Comparison of ENCODE assay signal across 18 mouse cellular contexts in the genomic region with DNA sequence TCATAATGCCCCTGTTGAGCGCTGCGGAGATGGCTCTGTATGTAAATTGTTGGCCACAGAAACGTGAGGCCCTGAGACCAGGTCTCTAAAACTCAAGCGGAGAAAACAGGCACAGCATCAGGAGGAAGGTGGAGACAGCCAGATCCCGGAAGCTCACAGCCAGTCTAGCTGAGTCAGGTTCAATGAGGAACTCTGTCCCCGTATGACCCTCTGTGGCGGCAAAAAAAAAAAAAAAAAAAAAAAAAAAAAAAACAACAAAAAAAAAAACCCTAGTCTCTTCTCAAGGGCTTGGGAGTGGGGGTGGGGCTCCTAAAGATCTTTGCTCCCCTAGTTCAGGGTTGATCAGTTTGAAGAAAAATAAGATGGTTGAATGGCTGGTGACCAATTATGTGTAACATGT. TPM values are rescaled to one million over a fixed set of nuclear protein-coding genes. Genes with fewer than 3 reads are reported as not detected.
DNase-seq lines count a peak whose midpoint lies in the region; ATAC-seq and TF ChIP-seq lines count a peak whose summit lies in the region.
"Had no signal": no experiment of that assay in that cellular context is flagged by ENCODE, and none has a peak within 500 bp of the region (broad histone marks: within the 10 kb centered on the region; RNA-seq: fewer than 3 reads in every experiment).

No protein-coding gene starts in this region.

- H3K36me3 ChIP-seq in liver, adult 2 months (ENCODE audit: control insufficient read depth, insufficient read depth, low read length), result no peaks in the 10 kb centered on the region
- no peaks in the 10 kb centered on the region for H3K36me3 ChIP-seq in ES-E14 (ENCODE audit: control insufficient read depth, insufficient read depth, low read length, poor library complexity, severe bottlenecking)
- H3K36me3 ChIP-seq in neural tube, embryonic 15.5 days, result no peaks in the 10 kb centered on the region
- no peaks in the 10 kb centered on the region for H3K36me3 ChIP-seq in forebrain, embryonic 11.5 days (ENCODE audit: control insufficient read depth, insufficient read depth, low read length)
- H3K36me3 ChIP-seq: heart, embryonic 13.5 days; hindbrain, embryonic 13.5 days; liver, embryonic 13.5 days; neural tube, embryonic 12.5 days had no signal

- H3K4me2 ChIP-seq in neural tube, embryonic 15.5 days, result no peak overlapping the region
- H3K4me2 ChIP-seq in forebrain, embryonic 11.5 days (ENCODE audit: low read depth, low read length, severe bottlenecking), result no peak overlapping the region
- H3K4me2 ChIP-seq: heart, embryonic 13.5 days; hindbrain, embryonic 13.5 days; liver, embryonic 13.5 days; midbrain, embryonic 11.5 days; neural tube, embryonic 12.5 days had no signal

- H3K27me3 ChIP-seq in liver, adult 2 months (ENCODE audit: control insufficient read depth, insufficient read depth, low read length), result no peaks in the 10 kb centered on the region
- H3K27me3 ChIP-seq in neural tube, embryonic 15.5 days (replicated peaks), result no peaks in the 10 kb centered on the region
- no peaks in the 10 kb centered on the region for H3K27me3 ChIP-seq in forebrain, embryonic 11.5 days (ENCODE audit: control insufficient read depth, insufficient read depth, low read length)
- H3K27me3 ChIP-seq: heart, embryonic 13.5 days; hindbrain, embryonic 13.5 days; liver, embryonic 13.5 days; neural tube, embryonic 12.5 days had no signal

- no peak overlapping the region for H3K4me3 ChIP-seq in liver, adult 2 months (ENCODE audit: insufficient read depth, low read depth, low read length)
- H3K4me3 ChIP-seq in ES-E14 (ENCODE audit: insufficient read depth in 1 of 2, low read depth in 1 of 2, low read length in 2 of 2, poor library complexity in 1 of 2, severe bottlenecking in 1 of 2), result no peak overlapping the region
- no peak overlapping the region for H3K4me3 ChIP-seq in neural tube, embryonic 15.5 days (replicated peaks)
- H3K4me3 ChIP-seq in forebrain, embryonic 11.5 days (ENCODE audit: low read depth, low read length), result no peak overlapping the region
- H3K4me3 ChIP-seq: heart, embryonic 13.5 days; hindbrain, embryonic 13.5 days; liver, embryonic 13.5 days; neural tube, embryonic 12.5 days had no signal

- TF ChIP-seq POLR2A in liver, adult 2 months (IDR thresholded peaks at IDR 0.05; ENCODE audit: extremely low read depth, insufficient read depth, low read length), result no peak

- TF ChIP-seq CTCF in liver, adult 2 months (IDR thresholded peaks at IDR 0.05; ENCODE audit: low read depth, low read length), result no peak

- in situ Hi-C loops in ES-E14 (cut with MboI; ENCODE audit: low sequenced_read_pairs in 2 of 2, unreplicated experiment in 2 of 2), result no loop called here

- no peaks in the 10 kb centered on the region for H3K4me1 ChIP-seq in liver, adult 2 months (ENCODE audit: control insufficient read depth, insufficient read depth, low read length)
- H3K4me1 ChIP-seq in ES-E14 (ENCODE audit: control insufficient read depth in 2 of 2, insufficient read depth in 2 of 2, low read length in 2 of 2, poor library complexity in 1 of 2), result no peaks in the 10 kb centered on the region
- no peaks in the 10 kb centered on the region for H3K4me1 ChIP-seq in neural tube, embryonic 15.5 days
- no peaks in the 10 kb centered on the region for H3K4me1 ChIP-seq in forebrain, embryonic 11.5 days (replicated peaks; ENCODE audit: control insufficient read depth, insufficient read depth, low read length)
- H3K4me1 ChIP-seq: heart, embryonic 13.5 days; hindbrain, embryonic 13.5 days; liver, embryonic 13.5 days; neural tube, embryonic 12.5 days had no signal

- H3K27ac ChIP-seq in liver, adult 2 months (replicated peaks; ENCODE audit: insufficient read depth, low read depth, low read length), result no peak overlapping the region
- no peak overlapping the region for H3K27ac ChIP-seq in ES-E14 (ENCODE audit: insufficient read depth, low read depth, low read length, poor library complexity, severe bottlenecking)
- no peak overlapping the region for H3K27ac ChIP-seq in neural tube, embryonic 15.5 days (replicated peaks)
- no peak overlapping the region for H3K27ac ChIP-seq in forebrain, embryonic 11.5 days (ENCODE audit: low read depth, low read length)
- H3K27ac ChIP-seq: heart, embryonic 13.5 days; hindbrain, embryonic 13.5 days; liver, embryonic 13.5 days; neural tube, embryonic 12.5 days had no signal

- H3K9ac ChIP-seq in liver, adult 2 months (ENCODE audit: low read depth, low read length), result no peak overlapping the region
- no peak overlapping the region for H3K9ac ChIP-seq in ES-E14 (ENCODE audit: insufficient read depth, low read depth, low read length, poor library complexity, severe bottlenecking)
- H3K9ac ChIP-seq in neural tube, embryonic 15.5 days (replicated peaks), result no peak overlapping the region
- H3K9ac ChIP-seq in forebrain, embryonic 11.5 days (ENCODE audit: low read length), result no peak overlapping the region
- H3K9ac ChIP-seq: heart, embryonic 13.5 days; hindbrain, embryonic 13.5 days; liver, embryonic 13.5 days; neural tube, embryonic 12.5 days had no signal

- peak; percentile 16 for DNase-seq in liver, adult 2 months (ENCODE audit: extremely low read depth, low read depth, low spot score)
- no peak for DNase-seq in liver
- no peak for DNase-seq in ES-E14 (ENCODE audit: low read depth, low spot score)
- no peak for DNase-seq in T-cell, adult 2 months (ENCODE audit: low spot score)
- no peak for DNase-seq in forebrain, embryonic 11.5 days (ENCODE audit: low spot score)
- DNase-seq: liver, embryonic 13.5 days; thymus, postnatal 4 days had no signal

- ATAC-seq in common myeloid progenitor, adult 5-6 weeks (replicated peaks; ENCODE audit: low read depth, poor library complexity, severe bottlenecking), result peak; percentile 99
- ATAC-seq in megakaryocyte progenitor cell, adult 5-6 weeks (replicated peaks; ENCODE audit: poor library complexity), result peak; percentile 96
- ATAC-seq in neural tube, embryonic 15.5 days (ENCODE audit: low FRiP score), result no peak
- no peak for ATAC-seq in forebrain, embryonic 11.5 days (replicated peaks; ENCODE audit: low FRiP score)

- no peaks in the 10 kb centered on the region for H3K9me3 ChIP-seq in ES-E14 (ENCODE audit: control insufficient read depth, insufficient read depth, low read depth, low read length)
- H3K9me3 ChIP-seq in neural tube, embryonic 15.5 days (replicated peaks), result no peaks in the 10 kb centered on the region
- H3K9me3 ChIP-seq in forebrain, embryonic 11.5 days (ENCODE audit: control insufficient read depth, low read length), result no peaks in the 10 kb centered on the region
- H3K9me3 ChIP-seq: hindbrain, embryonic 13.5 days; liver, embryonic 13.5 days; neural tube, embryonic 12.5 days had no signal

- H3K79me2 ChIP-seq in liver, adult 2 months (ENCODE audit: control insufficient read depth, insufficient read depth, low read length), result no peaks in the 10 kb centered on the region

- 63% methylated on average over 7 of the region's 7 CpGs for WGBS in liver, adult 2 months
- WGBS in neural tube, embryonic 15.5 days, result 60% methylated on average over 7 of the region's 7 CpGs
- 61% methylated on average over 7 of the region's 7 CpGs for WGBS in forebrain, embryonic 11.5 days

RNA-seq across cellular contexts. Expression of gene Wfdc16, which starts 2.5 kb away (rescaled TPM):
- total RNA-seq in liver, adult 2 months (2014; rRNA removed), result not detected in 2 replicates
- polyA plus RNA-seq in liver, adult 2 months (2012; rRNA removed), result 0.07 TPM in 1 of 2 replicates, not detected in the other
- not detected in 2 replicates for total RNA-seq in ES-E14 (2012; rRNA removed)
- not detected in 2 replicates for total RNA-seq in common myeloid progenitor, adult 5-6 weeks (2017)
- total RNA-seq in megakaryocyte progenitor cell, adult 5-6 weeks (2015), result 0.56 TPM in 1 of 2 replicates, not detected in the other
- total RNA-seq in megakaryocyte progenitor cell, adult 5-6 weeks (2017), result 0.08 TPM in 1 of 2 replicates, not detected in the other
- not detected in 2 replicates for polyA plus RNA-seq in neural tube, embryonic 15.5 days (2015; fragmentation: Nextera tagmentation; extraction: Ambion mirVana)
- polyA plus RNA-seq in forebrain, embryonic 11.5 days (2014; fragmentation: Nextera tagmentation; extraction: Ambion mirVana), result not detected in 2 replicates
- total RNA-seq: left cerebral cortex, adult 8-10 months had no signal
- polyA plus RNA-seq: cortical plate, adult 2 months; frontal cortex, adult 2 months; heart, embryonic 13.5 days; hindbrain, embryonic 13.5 days; large intestine, adult 2 months; liver, embryonic 13.5 days; midbrain, embryonic 11.5 days; neural tube, embryonic 12.5 days had no signal

RNA-seq across cellular contexts. Expression of gene Wfdc10, which starts 14.7 kb away (rescaled TPM):
- total RNA-seq in liver, adult 2 months (2014; rRNA removed), result not detected in 2 replicates
- polyA plus RNA-seq in liver, adult 2 months (2012; rRNA removed), result not detected in 2 replicates
- total RNA-seq in ES-E14 (2012; rRNA removed), result 0.98 and 3.1 TPM in 2 replicates
- not detected in 2 replicates for total RNA-seq in common myeloid progenitor, adult 5-6 weeks (2017)
- not detected in 2 replicates for total RNA-seq in megakaryocyte progenitor cell, adult 5-6 weeks (2015)
- not detected in 2 replicates for total RNA-seq in megakaryocyte progenitor cell, adult 5-6 weeks (2017)
- not detected in 2 replicates for polyA plus RNA-seq in neural tube, embryonic 15.5 days (2015; fragmentation: Nextera tagmentation; extraction: Ambion mirVana)
- polyA plus RNA-seq in forebrain, embryonic 11.5 days (2014; fragmentation: Nextera tagmentation; extraction: Ambion mirVana), result not detected in 2 replicates
- total RNA-seq: left cerebral cortex, adult 8-10 months had no signal
- polyA plus RNA-seq: cortical plate, adult 2 months; frontal cortex, adult 2 months; heart, embryonic 13.5 days; hindbrain, embryonic 13.5 days; large intestine, adult 2 months; liver, embryonic 13.5 days; midbrain, embryonic 11.5 days had no signal

RNA-seq across cellular contexts. Expression of gene Wfdc9, which starts 15.3 kb away (rescaled TPM):
- not detected in 2 replicates for total RNA-seq in liver, adult 2 months (2014; rRNA removed)
- polyA plus RNA-seq in liver, adult 2 months (2012; rRNA removed), result not detected in 2 replicates
- not detected in 2 replicates for total RNA-seq in ES-E14 (2012; rRNA removed)
- total RNA-seq in common myeloid progenitor, adult 5-6 weeks (2017), result not detected in 2 replicates
- total RNA-seq in megakaryocyte progenitor cell, adult 5-6 weeks (2015), result not detected in 2 replicates
- not detected in 2 replicates for total RNA-seq in megakaryocyte progenitor cell, adult 5-6 weeks (2017)
- polyA plus RNA-seq in neural tube, embryonic 15.5 days (2015; fragmentation: Nextera tagmentation; extraction: Ambion mirVana), result not detected in 2 replicates
- polyA plus RNA-seq in forebrain, embryonic 11.5 days (2014; fragmentation: Nextera tagmentation; extraction: Ambion mirVana), result not detected in 2 replicates
- total RNA-seq: left cerebral cortex, adult 8-10 months had no signal
- polyA plus RNA-seq: cortical plate, adult 2 months; frontal cortex, adult 2 months; heart, embryonic 13.5 days; hindbrain, embryonic 13.5 days; large intestine, adult 2 months; liver, embryonic 13.5 days; midbrain, embryonic 11.5 days; neural tube, embryonic 12.5 days had no signal

RNA-seq across cellular contexts. Expression of gene Wfdc8, which starts 27.7 kb away (rescaled TPM):
- total RNA-seq in liver, adult 2 months (2014; rRNA removed), result not detected in 2 replicates
- not detected in 2 replicates for polyA plus RNA-seq in liver, adult 2 months (2012; rRNA removed)
- not detected in 2 replicates for total RNA-seq in ES-E14 (2012; rRNA removed)
- total RNA-seq in common myeloid progenitor, adult 5-6 weeks (2017), result not detected in 2 replicates
- not detected in 2 replicates for total RNA-seq in megakaryocyte progenitor cell, adult 5-6 weeks (2015)
- not detected in 2 replicates for total RNA-seq in megakaryocyte progenitor cell, adult 5-6 weeks (2017)
- polyA plus RNA-seq in neural tube, embryonic 15.5 days (2015; fragmentation: Nextera tagmentation; extraction: Ambion mirVana), result not detected in 2 replicates
- not detected in 2 replicates for polyA plus RNA-seq in forebrain, embryonic 11.5 days (2014; fragmentation: Nextera tagmentation; extraction: Ambion mirVana)
- total RNA-seq: left cerebral cortex, adult 8-10 months had no signal
- polyA plus RNA-seq: cortical plate, adult 2 months; frontal cortex, adult 2 months; heart, embryonic 13.5 days; hindbrain, embryonic 13.5 days; large intestine, adult 2 months; liver, embryonic 13.5 days; midbrain, embryonic 11.5 days; neural tube, embryonic 12.5 days had no signal

RNA-seq across cellular contexts. Expression of gene Wfdc6b, which starts 27.8 kb away (rescaled TPM):
- not detected in 2 replicates for total RNA-seq in liver, adult 2 months (2014; rRNA removed)
- polyA plus RNA-seq in liver, adult 2 months (2012; rRNA removed), result not detected in 2 replicates
- not detected in 2 replicates for total RNA-seq in ES-E14 (2012; rRNA removed)
- not detected in 2 replicates for total RNA-seq in common myeloid progenitor, adult 5-6 weeks (2017)
- not detected in 2 replicates for total RNA-seq in megakaryocyte progenitor cell, adult 5-6 weeks (2015)
- not detected in 2 replicates for total RNA-seq in megakaryocyte progenitor cell, adult 5-6 weeks (2017)
- polyA plus RNA-seq in neural tube, embryonic 15.5 days (2015; fragmentation: Nextera tagmentation; extraction: Ambion mirVana), result not detected in 2 replicates
- not detected in 2 replicates for polyA plus RNA-seq in forebrain, embryonic 11.5 days (2014; fragmentation: Nextera tagmentation; extraction: Ambion mirVana)
- total RNA-seq: left cerebral cortex, adult 8-10 months had no signal
- polyA plus RNA-seq: cortical plate, adult 2 months; frontal cortex, adult 2 months; heart, embryonic 13.5 days; hindbrain, embryonic 13.5 days; large intestine, adult 2 months; liver, embryonic 13.5 days; midbrain, embryonic 11.5 days; neural tube, embryonic 12.5 days had no signal

Comparison
In these comparisons a context has a peak if more than half of its experiments do, and no peak if none do; other contexts are left out.
1. ATAC-seq: peak in common myeloid progenitor, adult 5-6 weeks (single experiment) and megakaryocyte progenitor cell, adult 5-6 weeks (single experiment); none in neural tube, embryonic 15.5 days (single experiment) and forebrain, embryonic 11.5 days (single experiment).